10 mouse cellular contexts compared by ENCODE assay signal in the genomic region with DNA sequence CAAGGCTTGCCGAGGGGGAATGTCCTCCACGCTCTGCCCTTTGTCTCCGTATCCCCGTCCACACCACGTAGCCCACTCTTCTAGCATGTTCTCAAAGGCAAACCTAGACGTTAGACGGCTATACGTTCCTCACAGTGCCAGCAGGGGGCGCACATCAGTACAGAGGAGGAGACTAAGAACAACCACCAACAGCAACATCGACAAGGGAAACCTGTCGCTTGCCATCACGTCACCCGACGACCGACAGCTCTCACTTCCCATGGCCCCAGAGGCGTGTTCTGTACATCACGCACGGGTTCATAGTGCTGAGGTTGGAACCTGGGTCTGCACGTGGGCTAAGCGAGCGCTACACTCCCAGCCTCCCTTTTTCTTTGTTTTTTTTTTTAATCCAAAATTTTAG.
DNase-seq lines count a peak whose midpoint lies in the region; ATAC-seq lines count a peak whose summit lies in the region.
"Had no signal": no experiment of that assay in that cellular context is flagged by ENCODE, and none has a peak within 500 bp of the region (broad histone marks: within the 10 kb centered on the region; RNA-seq: fewer than 3 reads in every experiment).

No protein-coding gene starts in this region.

- H3K4me3 ChIP-seq in hindbrain, embryonic 10.5 days = no peak overlapping the region
- no peak overlapping the region for H3K4me3 ChIP-seq in hindbrain, embryonic 14.5 days (replicated peaks; ENCODE audit: low read length)
- H3K4me3 ChIP-seq: embryonic facial prominence, embryonic 12.5 days; stomach, embryonic 15.5 days had no signal

- intact Hi-C loops in gastrocnemius, postnatal 36 days (cut with DNase I) = loop anchor here (5.0 kb wide), 1 partner anchor 375 kb away; a partner anchor contains a TSS

- no peaks in the 10 kb centered on the region for H3K36me3 ChIP-seq in hindbrain, embryonic 10.5 days
- H3K36me3 ChIP-seq in hindbrain, embryonic 14.5 days (replicated peaks; ENCODE audit: control insufficient read depth, insufficient read depth) = peaks cover 9% of the 10 kb centered on the region; the same call in 1 of the 2 replicates
- H3K36me3 ChIP-seq: embryonic facial prominence, embryonic 12.5 days; stomach, embryonic 15.5 days had no signal

- H3K4me2 ChIP-seq in hindbrain, embryonic 14.5 days (replicated peaks) = no peak overlapping the region
- H3K4me2 ChIP-seq: embryonic facial prominence, embryonic 12.5 days; stomach, embryonic 15.5 days had no signal

- peak; percentile 19 for DNase-seq in hindbrain, embryonic 10.5 days (ENCODE audit: low spot score)
- DNase-seq in hindbrain, embryonic 14.5 days (ENCODE audit: low spot score) = no peak
- peak; percentile 42 for DNase-seq in urinary bladder, postnatal 25 days (ENCODE audit: low spot score)
- no peak for DNase-seq in urinary bladder, adult 18-20 months (ENCODE audit: low spot score in 2 of 2)
- peak; percentile 68 for DNase-seq in induced T-regulatory cell, adult 2 months (ENCODE audit: low read depth)
- no peak for DNase-seq in gastrocnemius, postnatal 36 days
- no peak for DNase-seq in ovary, adult 18-20 months (ENCODE audit: low spot score)

- H3K9me3 ChIP-seq in hindbrain, embryonic 10.5 days = no peaks in the 10 kb centered on the region
- H3K9me3 ChIP-seq in hindbrain, embryonic 14.5 days (ENCODE audit: control insufficient read depth, low read length) = no peaks in the 10 kb centered on the region
- H3K9me3 ChIP-seq: embryonic facial prominence, embryonic 12.5 days; stomach, embryonic 15.5 days had no signal

- H3K27me3 ChIP-seq in hindbrain, embryonic 10.5 days (ENCODE audit: insufficient read depth, poor library complexity, severe bottlenecking) = no peaks in the 10 kb centered on the region
- no peaks in the 10 kb centered on the region for H3K27me3 ChIP-seq in hindbrain, embryonic 14.5 days (ENCODE audit: control insufficient read depth, insufficient read depth, low read length)
- H3K27me3 ChIP-seq: embryonic facial prominence, embryonic 12.5 days; stomach, embryonic 15.5 days had no signal

- no peak overlapping the region for H3K9ac ChIP-seq in hindbrain, embryonic 14.5 days
- H3K9ac ChIP-seq: embryonic facial prominence, embryonic 12.5 days; stomach, embryonic 15.5 days had no signal

- H3K27ac ChIP-seq in hindbrain, embryonic 10.5 days = no peak overlapping the region
- no peak overlapping the region for H3K27ac ChIP-seq in hindbrain, embryonic 14.5 days
- H3K27ac ChIP-seq: embryonic facial prominence, embryonic 12.5 days; stomach, embryonic 15.5 days had no signal

- ATAC-seq in hindbrain, embryonic 14.5 days (ENCODE audit: low FRiP score) = no peak
- ATAC-seq: hindbrain, embryonic 16.5 days had no signal

- peaks cover 20% of the 10 kb centered on the region for H3K4me1 ChIP-seq in hindbrain, embryonic 10.5 days (replicated peaks)
- H3K4me1 ChIP-seq in hindbrain, embryonic 14.5 days (replicated peaks; ENCODE audit: control insufficient read depth, insufficient read depth, low read length) = peaks cover 15% of the 10 kb centered on the region
- H3K4me1 ChIP-seq: stomach, embryonic 15.5 days had no signal

- 64% methylated on average over 21 of the region's 21 CpGs for WGBS in hindbrain, embryonic 10.5 days
- WGBS in hindbrain, embryonic 14.5 days = 62% methylated on average over 21 of the region's 21 CpGs

Comparison
In these comparisons a context has a peak if more than half of its experiments do, and no peak if none do; other contexts are left out.
1. DNase-seq: peak in hindbrain, embryonic 10.5 days (single experiment), urinary bladder, postnatal 25 days (single experiment) and induced T-regulatory cell, adult 2 months (single experiment); none in hindbrain, embryonic 14.5 days (single experiment), urinary bladder, adult 18-20 months (0 of 2), gastrocnemius, postnatal 36 days (0 of 2) and ovary, adult 18-20 months (single experiment).